Mouse (Mus musculus): Measurements from ENCODE around the gene 1110008P14Rik.

- TF ChIP-seq CTCF (IDR thresholded peaks at IDR 0.05; ENCODE audit: extremely low read depth, insufficient read depth, low read length) (no peak), POLR2A (IDR thresholded peaks at IDR 0.05; ENCODE audit: extremely low read depth, insufficient read depth, low read length) (no peak)
These were observed 45.9 kb downstream of the 1110008P14Rik start for GRCm38 (mm10) chr2:32335888-32336287.
